Mouse (Mus musculus) heart, postnatal 0 days (tissue): ENCODE data around the gene Nab2.

ENCODE experiments used
- CTCF ChIP-seq: IDR thresholded peaks from 2 replicates; pipeline ENCODE4 v1.5.1; 2016; ENCODE audit warnings: antibody characterized with exemption, control low read depth, low read depth
- EP300 ChIP-seq: IDR thresholded peaks from 2 replicates; pipeline ENCODE4 v1.6.1; 2016; ENCODE audit warnings: antibody characterized with exemption, low read depth

DNA sequence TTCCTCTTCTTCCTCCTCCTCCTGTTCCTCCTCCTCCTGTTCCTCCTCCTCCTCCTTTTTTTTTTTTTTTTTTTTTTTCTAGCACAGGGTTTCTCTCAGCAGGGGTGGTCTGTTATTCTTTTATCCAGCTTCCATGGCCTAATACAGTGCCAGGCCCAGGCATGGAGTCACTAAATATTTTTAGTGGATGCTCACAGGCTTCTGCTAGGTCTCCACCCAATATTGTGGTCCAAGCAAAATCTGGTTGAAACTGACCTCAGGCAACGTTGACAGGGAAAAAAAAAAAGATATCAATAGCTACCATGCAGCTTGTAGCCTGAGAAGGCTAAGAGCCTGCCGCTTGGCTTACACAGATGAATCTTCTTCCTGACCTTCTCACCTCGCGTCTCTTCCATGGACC lies 45.7 kb downstream of the Nab2 start:
- TF ChIP-seq CTCF (no peak), EP300 (no peak)
